Mouse (Mus musculus): Measurements from ENCODE around the gene Pak6. TPM values are rescaled to one million over a fixed set of nuclear protein-coding genes. Genes with fewer than 3 reads are reported as not detected.
A peak's percentile ranks its signal among the peaks of the same experiment; 100 is the strongest.
"Not testable (repeated sequence)": the region's sequence is repeated elsewhere in the genome, so short reads cannot be mapped to it uniquely, and the experiment has no call there.

The Pak6 gene
- total RNA-seq (2021), result 10 to 100 TPM; 54.3 to 67.9 TPM
- long read RNA-seq, partial matches to known transcripts, result 40 of 124 reads
- long read RNA-seq, other reads (novel, unspliced or antisense), result 81 of 124 reads

GRCm38 (mm10) chr2:118662902-118663803 lies at the start of gene Pak6:
TSS of gene Pak6 (plus strand) at chr2:118663303.
- peak; percentile 74 to 77 for DNase-seq (ENCODE audit: low spot score in 2 of 2)

DNA sequence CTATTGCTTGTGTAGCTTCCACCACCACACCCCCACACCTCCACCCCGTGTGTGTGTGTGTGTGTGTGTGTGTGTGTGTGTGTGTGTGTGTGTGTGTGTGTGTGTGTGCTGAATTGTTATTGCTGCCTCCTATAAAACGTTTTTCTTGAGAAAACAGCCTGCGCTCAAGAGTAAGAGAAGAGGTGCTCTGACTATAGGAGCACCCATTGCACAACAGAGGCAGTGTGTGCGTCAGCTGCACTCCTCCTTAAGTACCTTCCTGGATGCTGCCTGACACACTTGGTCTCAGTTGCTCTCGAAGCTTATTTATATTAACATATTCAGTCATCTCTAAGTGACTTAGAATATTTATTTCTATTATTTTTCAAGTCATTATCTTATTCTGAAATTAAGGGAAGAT lies 45.1 kb upstream of the Pak6 start:
- no peak for DNase-seq (ENCODE audit: low spot score in 2 of 2)

DNA sequence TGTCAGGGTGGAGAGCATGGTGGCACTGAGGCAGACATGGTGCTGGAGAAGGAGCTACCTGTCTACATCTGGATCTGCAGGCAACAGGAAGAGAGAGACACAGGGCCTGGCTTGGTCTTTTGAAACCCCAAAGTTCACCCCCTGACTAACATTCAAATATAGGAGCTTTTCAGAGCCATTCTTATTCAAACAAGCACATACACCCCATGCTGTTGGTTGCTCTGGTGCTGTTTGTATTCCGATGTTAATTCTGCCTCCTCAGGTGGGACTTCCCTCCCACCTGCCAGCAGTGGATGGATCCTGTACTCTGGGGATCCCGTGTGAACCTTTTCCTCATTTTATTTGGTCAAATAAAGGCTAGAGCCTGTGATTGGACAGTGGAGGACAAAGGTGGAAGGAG lies 43.0 kb upstream of the Pak6 start:
- DNase-seq (ENCODE audit: low spot score in 2 of 2), result no peak

DNA sequence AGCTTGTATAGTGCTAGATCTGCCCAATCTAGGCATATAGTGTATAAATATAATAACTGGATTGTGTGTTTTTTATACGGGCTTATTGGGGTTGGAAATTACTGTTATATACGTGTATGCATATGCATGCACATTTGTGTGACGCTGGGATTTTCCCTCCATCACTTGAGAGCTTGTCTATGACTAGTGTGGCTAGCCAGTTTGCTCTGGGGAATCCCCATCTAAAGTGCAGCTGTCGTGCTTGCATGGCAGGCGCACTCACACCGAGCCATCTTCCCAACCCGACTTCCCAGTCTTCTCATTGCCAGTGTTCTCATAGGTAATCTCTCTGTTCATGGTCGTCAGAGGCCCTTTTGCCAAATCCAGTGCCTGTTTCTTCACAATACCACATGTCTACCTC lies 42.5 kb upstream of the Pak6 start:
- no peak for DNase-seq (ENCODE audit: low spot score in 2 of 2)

- peak; percentile 19 to 68 for DNase-seq (ENCODE audit: low spot score in 2 of 2)
These were observed 33.8 kb upstream of the Pak6 start for GRCm38 (mm10) chr2:118629276-118629675.

DNA sequence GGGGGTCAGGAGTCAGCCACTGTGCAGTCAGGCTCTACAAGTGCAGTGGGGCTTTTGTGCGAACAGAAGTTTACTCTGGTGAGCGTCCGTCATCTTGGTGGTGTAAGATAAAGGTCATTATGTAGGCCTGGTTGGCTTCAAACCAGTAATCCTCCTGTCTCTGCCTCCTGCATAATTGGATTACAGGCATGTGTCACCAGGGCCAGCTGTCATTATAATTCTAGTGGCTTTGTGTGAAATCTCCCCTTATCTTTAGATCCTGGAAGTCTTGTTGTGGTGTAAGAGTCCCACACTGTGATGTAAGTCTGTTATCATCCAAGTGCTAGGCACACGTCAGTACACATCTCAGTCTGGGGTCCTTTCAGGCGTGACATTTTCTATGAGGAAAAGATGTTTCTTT lies 29.7 kb upstream of the Pak6 start:
- DNase-seq (ENCODE audit: low spot score in 2 of 2), result peak in 1 of 2 experiments; percentile 22

GRCm38 (mm10) chr2:118637258-118637657 lies 25.8 kb upstream of the Pak6 start:
- DNase-seq (ENCODE audit: low spot score in 2 of 2), result no peak

DNA sequence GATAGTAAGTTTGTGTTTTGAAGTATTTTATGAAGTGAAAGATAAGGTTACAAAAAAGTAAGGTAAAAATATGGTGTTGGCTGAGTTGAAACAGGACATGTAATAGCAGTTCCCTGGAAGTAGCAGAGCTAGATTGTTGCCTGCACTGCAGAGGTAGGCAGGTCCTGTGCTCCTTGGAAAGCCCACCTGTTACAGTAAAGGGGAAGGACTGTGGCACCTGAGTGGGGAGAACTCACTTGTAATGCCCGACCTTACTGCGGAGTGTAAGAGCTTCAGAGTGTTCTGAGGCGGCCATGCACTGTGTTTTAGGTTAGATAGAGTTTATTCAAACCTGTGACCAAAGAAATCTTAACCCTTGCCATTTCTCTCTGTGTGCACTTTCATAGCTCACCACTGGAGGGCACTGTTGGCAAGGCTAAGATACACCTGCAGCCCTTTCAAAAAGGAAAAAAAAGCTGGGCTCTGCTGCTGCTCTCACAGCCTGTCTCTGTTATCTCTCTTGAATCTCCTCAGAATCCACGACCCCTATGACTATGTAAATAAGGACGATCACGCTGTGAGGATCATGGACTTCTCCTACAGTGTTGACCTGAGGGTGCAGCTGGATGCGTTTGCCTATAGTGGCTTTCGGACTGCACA lies 25.1 kb upstream of the Pak6 start:
- DNase-seq (ENCODE audit: low spot score in 2 of 2), result peak; percentile 40 to 80

DNA sequence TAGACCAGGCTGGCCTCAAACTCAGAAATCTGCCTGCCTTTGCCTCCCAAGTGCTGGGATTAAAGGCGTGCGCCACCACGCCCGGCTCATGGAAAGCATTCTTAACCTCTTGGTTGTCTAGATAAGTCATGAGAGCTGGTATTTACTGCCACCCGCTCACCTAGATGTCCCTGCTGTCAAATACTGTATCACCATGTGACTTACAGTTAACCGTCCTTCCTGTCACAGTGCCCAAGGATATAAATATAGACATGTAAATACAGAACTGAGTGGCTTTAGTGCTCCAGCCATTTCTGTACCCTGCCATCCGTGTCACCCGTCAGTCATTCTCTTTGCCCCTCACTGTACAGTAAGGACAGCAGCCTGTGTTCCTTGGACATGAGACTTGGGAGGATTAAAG lies 24.4 kb upstream of the Pak6 start:
- DNase-seq (ENCODE audit: low spot score in 2 of 2), result no peak

DNA sequence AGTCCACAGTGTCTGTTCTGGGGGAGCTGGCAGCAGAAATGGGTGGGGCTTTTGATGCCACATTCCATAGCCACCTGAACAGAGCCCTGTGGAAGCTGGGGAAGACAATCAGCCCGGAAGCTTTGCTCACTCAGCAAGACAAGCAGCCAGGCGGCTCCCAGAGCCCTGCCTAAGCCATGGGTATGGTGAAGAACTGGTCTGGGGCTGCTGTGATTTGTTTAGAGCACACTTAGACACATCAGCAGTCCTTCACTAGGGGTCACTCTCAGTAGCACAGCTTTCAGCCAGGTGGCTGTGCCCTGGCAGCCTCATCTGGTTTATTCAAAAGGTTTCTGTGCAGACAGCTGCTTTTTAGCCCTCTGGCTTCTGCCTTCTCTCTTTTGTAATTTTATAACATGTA lies 22.0 kb upstream of the Pak6 start:
- no peak for DNase-seq (ENCODE audit: low spot score in 2 of 2)

GRCm38 (mm10) chr2:118642431-118642830 lies 20.7 kb upstream of the Pak6 start:
- no peak for DNase-seq (ENCODE audit: low spot score in 2 of 2)

DNA sequence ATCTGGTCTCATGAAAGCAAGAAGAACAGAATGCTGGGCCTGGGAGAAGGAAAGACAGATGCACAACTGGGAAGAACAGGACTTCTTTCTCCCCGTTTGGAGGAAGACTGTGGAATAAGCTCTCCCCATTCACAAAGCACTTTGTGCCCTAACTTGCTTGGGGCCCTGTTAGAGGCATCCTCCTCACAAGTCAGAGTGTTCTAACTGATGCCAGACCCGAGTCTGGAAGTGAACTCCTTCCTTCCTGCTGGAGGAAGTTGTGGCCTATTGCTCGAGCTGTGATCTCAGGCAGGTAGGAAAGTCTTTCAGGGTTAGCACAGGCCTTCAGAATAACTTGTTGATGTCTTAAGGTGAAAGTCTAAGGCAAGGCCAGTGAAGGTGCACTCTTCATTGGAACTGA lies 20.2 kb upstream of the Pak6 start:
- DNase-seq (ENCODE audit: low spot score in 2 of 2), result no peak

GRCm38 (mm10) chr2:118646665-118647064 lies 16.4 kb upstream of the Pak6 start:
- no peak for DNase-seq (ENCODE audit: low spot score in 2 of 2)

DNA sequence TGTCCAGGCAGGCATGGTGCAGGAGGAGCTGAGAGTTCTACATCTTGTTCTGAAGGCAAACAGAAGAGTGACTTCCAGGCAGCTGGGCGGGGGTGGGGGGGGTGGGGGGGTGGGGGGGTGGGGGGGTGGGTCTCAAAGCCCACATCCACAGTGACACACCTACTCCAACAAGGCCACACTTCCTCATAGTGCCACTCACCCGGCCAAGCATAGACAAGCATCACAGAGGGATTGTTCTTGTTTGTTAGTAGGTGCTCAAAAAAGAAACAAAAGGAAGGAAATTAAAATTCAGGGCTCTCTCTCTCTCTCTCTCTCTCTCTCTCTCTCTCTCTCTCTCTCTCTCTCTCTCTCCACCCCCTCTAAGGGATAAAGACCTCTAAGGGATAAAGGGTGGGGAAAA lies 12.4 kb upstream of the Pak6 start:
- DNase-seq (ENCODE audit: low spot score in 2 of 2), result not testable (repeated sequence)

GRCm38 (mm10) chr2:118656688-118657281 lies 6.3 kb upstream of the Pak6 start:
- no peak for DNase-seq (ENCODE audit: low spot score in 2 of 2)

DNA sequence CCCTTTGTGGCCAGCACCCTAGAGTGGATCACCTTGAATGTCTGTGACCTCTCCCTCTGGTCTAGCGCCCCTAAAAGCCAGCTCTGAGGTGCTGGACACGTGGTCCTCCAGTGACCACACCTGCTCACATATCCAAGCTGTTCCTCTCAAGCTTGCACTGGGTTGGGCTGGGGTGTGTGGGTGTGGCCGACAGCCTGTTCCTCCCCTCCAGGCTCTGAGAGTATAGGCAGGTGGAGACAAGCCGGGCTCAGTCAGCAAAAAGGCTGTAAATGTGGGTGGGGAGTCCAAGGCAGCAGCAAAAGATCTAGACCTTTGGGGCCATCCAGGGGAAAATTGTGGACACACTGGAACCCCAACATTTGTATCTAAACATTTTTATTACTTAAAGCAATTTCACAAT lies 4.6 kb upstream of the Pak6 start:
- no peak for DNase-seq (ENCODE audit: low spot score in 2 of 2)

- DNase-seq (ENCODE audit: low spot score in 2 of 2), result peak in 1 of 2 experiments; percentile 54
These were observed 4.0 kb upstream of the Pak6 start for GRCm38 (mm10) chr2:118659077-118659476.

DNA sequence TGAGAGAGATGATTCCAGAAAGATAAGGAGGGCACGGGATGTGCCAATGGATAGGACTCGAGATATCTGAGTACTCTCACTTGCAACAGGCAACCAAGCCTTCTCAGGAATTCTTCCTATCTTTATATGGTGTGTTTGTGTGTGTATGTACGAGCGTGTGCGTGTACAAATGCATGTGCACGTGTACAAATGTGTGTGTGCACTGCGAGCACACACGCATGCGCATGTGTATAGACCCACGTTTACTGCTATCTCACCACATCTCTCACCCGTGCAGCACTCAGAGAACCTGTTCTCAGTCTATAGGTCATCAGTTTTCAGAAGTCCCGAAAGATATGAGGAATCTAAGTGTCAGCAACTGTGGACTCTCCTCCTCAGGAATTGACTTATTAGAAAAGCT lies 3.6 kb upstream of the Pak6 start:
- DNase-seq (ENCODE audit: low spot score in 2 of 2), result no peak

DNA sequence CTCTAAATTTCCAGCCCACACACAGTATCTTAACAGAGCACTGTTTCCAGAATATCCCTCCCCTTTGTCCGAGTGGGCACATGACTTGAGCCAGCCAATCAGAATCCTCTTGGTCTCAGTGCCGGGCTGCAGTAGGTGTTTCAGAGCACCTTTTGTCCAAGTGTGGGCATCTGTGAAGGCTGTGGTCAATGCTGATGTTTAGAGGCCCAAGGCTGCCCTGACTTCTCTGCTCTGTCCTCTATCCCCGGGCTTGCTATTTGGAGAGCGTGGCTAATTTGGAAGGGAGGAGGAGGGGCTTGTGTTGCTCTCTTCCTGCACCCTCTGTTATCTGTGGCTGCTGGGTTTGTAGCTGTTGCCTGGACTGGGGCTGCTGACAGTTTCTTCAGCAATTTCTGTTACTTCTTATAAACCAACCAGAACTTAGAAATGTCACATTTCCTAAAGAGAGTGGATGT lies 3.1 kb upstream of the Pak6 start:
- peak in 1 of 2 experiments; percentile 55 for DNase-seq (ENCODE audit: low spot score in 2 of 2)

DNA sequence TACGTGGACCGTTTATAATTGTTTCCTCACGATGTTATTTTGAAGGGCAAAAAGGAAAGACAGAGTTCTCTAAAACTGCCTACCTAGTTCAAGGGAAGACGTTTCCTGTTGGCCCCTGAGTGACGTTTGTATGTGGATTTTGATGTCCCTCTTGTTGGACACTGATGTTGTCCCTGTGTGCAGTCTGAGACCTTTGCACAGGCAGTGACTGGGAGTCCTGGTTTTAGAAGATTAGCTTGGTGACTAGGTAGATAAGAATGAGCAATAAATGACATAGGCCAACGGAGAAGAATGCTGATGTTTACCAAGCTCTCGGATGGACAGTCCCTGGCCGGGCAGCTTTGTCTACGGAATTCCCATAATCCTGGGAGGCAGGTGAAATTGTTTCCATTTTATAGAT lies 1.2 kb upstream of the Pak6 start:
- DNase-seq (ENCODE audit: low spot score in 2 of 2), result no peak

- peak in 1 of 2 experiments; percentile 42 for DNase-seq (ENCODE audit: low spot score in 2 of 2)
These were observed 982 bp downstream of the Pak6 start for GRCm38 (mm10) chr2:118663804-118664766.
